Mouse (Mus musculus): ENCODE data around the gene Krt82.

Gene Krt82

DNA sequence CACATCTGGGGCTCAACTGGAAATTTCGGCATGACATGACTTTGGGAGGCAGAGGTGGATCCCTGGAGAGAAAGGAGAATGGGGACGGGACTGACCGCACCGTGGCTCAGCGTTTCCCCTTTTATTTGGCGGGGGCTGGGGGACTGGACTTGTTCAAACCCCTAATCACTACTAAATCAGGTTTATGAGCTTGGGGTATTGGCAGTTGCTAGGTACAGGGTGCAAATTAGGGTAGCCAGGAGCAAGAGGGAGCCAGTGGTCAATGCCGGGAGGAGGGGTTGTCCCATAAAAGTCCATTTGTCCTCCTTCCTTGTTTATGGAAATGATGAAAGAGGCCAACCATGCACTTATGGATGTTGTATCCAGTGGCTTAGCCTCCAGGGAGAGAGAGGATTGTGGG lies at the start of gene Krt82:
Gene Krt82 (minus strand): TSS at position 101 of the 400 bp plus-strand sequence.
- no peak for DNase-seq (ENCODE audit: low read depth, low spot score)

GRCm38 (mm10) chr15:101599123-101599522 lies 48.7 kb upstream of the Krt82 start:
- no peak for DNase-seq (ENCODE audit: low read depth, low spot score)

DNA sequence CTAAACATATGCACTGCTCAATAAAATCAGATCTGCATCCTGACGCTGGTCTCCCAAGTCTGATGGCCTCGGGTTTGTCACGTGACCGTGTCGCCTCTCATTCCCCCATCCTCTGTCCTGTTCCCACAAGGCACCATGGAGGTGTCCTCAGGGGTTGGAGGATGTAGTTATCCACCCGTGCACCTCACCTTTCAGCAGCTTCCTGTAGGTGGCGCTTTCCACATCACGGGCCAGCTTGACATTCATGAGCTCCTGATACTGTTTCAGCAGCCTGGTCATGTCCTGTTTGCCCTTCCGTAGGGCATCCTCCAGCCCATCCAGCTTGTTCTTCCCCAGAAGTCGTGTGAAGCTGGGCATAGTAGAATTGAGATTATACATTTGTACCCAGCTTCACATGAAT lies 37.7 kb upstream of the Krt82 start:
- DNase-seq (ENCODE audit: low read depth, low spot score) = peak; percentile 77

GRCm38 (mm10) chr15:101584456-101584855 lies 34.0 kb upstream of the Krt82 start:
- DNase-seq (ENCODE audit: low read depth, low spot score) = no peak

DNA sequence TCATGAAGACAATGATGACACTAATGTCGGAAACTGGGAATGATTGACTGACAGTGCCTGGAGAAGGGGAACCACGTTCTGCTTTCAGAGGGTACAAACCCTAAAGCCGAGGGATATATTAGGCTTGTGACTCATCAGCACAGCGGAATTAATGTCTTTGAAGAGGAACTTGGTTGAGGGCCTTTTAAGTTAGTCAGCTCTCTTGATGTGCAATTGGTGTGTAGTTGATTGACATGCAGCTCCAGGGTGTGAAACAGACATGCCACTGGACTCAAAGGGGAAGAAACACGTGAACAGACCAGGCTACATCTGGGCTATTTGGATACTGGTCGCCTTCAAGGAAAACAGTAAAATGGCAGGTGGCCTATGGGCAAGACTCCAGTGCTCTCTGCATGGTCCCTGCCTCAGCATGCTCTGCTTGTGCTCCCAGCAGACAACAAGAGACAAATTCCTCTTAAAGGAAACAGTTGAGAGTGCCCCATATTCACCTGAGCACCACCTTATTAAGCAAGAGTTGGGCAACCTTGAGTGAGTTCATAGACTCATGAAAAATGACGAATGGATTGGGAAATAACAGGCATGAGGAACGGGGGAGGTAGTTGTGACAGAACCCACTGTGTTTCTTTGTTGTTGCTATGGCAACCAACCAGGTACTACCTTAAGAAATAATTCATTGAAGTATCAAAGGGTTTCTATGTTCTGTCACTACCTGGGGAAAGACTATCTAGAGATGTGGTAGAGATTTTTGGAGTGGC lies 32.9 kb upstream of the Krt82 start:
- no peak for DNase-seq (ENCODE audit: low read depth, low spot score)

- DNase-seq (ENCODE audit: low read depth, low spot score) = no peak
Observed at GRCm38 (mm10) chr15:101581701-101582100, 31.2 kb upstream of the Krt82 start.

- DNase-seq (ENCODE audit: low read depth, low spot score) = no peak
Observed at GRCm38 (mm10) chr15:101575506-101575905, 25.0 kb upstream of the Krt82 start.

DNA sequence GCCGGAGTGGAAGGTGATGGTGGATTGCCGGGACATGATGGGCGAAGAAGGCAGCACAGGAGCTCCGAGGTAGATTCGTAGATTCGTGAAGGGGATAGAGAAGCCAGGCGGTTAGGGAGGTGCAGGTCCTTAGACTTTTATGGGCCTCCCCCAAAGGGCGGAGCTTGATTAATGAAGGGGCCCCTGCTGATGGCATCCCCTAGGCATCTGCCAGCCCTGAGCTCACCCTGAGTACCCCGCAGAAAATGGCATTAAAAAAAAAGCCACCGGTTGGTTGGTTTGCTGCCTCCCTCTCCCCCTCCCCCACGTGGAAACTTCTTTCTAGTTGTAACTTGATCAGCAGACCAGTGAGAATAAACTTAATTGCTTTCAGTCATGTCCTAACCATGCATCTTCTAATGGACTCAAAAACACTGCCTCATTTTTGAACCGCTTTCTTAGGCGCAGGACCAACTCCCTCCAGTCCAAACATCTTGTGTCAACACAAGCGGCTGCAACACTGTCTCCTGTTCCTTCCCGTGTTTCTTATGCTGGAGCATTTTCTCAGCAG lies 23.4 kb upstream of the Krt82 start, which contains the start of gene Krt75:
Gene Krt75 (minus strand): TSS at position 109 of the 550 bp plus-strand sequence.
- DNase-seq (ENCODE audit: low read depth, low spot score) = no peak

- DNase-seq (ENCODE audit: low read depth, low spot score) = peak; percentile 27
Observed at GRCm38 (mm10) chr15:101567780-101568179, 17.3 kb upstream of the Krt82 start.

DNA sequence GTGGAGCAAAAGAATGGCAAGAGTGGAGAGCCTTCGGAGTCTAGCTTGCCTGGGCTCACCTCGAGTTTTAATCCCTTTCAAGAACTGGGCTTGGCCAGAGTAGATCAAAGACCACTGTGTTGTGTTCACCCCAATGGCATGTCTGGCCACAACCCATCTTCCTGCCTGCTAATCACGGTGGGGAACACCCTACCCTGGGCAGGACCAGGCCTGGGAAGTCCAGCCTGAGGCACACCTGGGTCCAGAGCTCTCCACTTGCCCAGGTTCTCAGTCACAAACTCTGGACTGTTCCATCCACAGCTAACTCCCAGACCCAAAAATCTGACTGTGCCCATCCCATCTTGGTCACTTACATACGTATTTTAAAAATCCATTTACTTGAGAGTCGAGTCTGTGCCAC lies 12.4 kb upstream of the Krt82 start, which contains the start of gene Krt90:
Gene Krt90 (minus strand): TSS at position 101 of the 400 bp plus-strand sequence.
- no peak for DNase-seq (ENCODE audit: low read depth, low spot score)

- DNase-seq (ENCODE audit: low read depth, low spot score) = peak; percentile 53
Observed at GRCm38 (mm10) chr15:101558034-101558646, 7.7 kb upstream of the Krt82 start.

DNA sequence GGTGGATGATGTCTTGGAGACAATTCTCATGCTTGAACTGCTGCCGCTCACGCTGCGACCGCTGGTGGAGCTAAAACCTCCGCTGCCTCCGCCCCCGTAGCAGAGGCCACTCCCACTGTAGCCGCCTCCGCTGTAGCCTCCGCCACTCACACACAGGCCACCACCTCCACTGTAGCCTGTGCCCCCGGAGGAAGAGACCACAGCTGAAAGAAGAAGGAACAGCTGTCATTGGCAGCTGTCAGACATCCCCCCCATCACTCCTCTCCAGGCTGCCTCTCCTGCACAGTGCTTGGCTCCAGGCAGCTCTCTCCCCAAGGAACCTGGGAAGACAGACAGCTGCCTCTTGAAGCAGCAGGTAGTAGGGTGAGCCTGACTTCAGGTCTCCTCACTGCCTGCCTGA lies 2.7 kb upstream of the Krt82 start:
- DNase-seq (ENCODE audit: low read depth, low spot score) = peak; percentile 49

DNA sequence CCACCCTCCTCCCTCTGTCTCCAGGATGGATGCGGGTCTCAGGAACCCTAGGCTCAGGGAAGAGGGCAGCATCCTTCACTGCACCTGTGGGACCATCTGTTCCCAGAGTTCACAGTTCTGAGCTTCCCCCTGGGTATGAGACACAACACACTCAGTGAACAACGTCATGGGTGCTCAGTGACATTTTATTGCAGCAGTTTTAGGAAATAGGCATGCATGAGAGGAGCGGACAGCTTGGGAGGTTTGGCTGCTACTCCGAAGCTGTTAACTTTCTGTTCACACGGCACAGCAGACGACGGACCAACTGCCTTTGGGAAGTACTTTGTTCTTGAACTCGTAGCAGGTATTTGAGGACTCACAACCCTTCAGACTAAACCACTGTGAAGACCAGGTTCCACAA lies 1.7 kb upstream of the Krt82 start:
- DNase-seq (ENCODE audit: low read depth, low spot score) = no peak

- no peak for DNase-seq (ENCODE audit: low read depth, low spot score)
Observed at GRCm38 (mm10) chr15:101544478-101544877, 6.0 kb downstream of the Krt82 start.

GRCm38 (mm10) chr15:101542543-101542942 lies 7.9 kb downstream of the Krt82 start:
- peak; percentile 11 for DNase-seq (ENCODE audit: low read depth, low spot score)

- DNase-seq (ENCODE audit: low read depth, low spot score) = no peak
Observed at GRCm38 (mm10) chr15:101538580-101538900, 11.9 kb downstream of the Krt82 start.

DNA sequence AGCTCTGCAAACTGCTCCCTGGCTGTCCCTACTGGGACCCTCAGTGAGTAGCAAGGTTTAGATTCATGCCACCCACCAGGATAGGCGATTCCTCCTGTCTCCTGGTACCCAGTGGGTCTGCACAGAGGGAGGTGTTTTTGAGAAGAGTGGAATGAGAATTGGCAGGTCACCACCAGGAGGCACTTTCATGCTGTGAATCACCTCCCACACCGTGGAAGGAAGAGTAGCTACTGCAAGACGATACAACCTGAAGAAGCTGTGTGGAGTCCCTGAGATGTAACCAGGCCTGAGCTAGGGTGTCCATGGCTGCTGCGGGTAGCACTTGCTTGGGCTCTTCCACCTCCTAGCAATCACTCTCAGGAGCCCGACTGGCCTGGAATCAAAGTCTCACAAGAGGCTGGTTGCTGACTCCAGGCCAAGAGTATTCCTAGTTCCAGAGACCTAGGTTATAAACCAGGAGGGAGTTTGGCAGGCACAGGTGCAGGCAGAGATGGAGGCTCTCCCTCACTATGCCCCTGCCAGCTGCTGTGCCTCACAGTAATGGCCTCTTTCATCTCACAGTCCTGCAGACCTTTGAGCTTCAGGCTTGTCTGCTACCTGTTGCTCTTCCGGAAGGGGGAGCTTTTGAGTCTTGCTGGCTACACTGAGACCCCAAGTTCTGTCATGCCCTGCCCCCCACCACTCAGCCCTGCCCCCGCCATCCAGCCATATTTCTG lies 12.4 kb downstream of the Krt82 start:
- no peak for DNase-seq (ENCODE audit: low read depth, low spot score)

GRCm38 (mm10) chr15:101536054-101536850 lies 14.2 kb downstream of the Krt82 start:
- no peak for DNase-seq (ENCODE audit: low read depth, low spot score)

DNA sequence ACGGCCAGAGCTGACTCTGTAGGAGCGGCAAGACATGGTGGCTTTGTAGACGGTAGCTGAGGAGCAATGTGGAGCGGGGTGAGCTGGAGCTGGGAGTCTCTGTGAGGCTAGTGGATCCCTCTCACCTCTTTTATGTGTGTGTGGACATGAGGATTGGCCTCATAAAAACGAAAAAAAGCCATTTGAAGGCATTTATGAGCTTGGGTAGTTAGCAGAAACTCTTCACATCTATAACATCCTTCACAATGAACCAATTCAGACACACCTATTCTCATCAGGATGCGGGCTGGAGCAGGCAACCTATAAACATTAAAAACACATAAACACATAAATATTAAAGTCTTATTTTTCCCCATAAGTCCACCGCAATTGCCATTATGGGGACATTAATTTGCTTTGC lies 17.7 kb downstream of the Krt82 start, which contains the start of gene Krt84:
Gene Krt84 (minus strand): TSS at position 101 of the 400 bp plus-strand sequence.
- no peak for DNase-seq (ENCODE audit: low read depth, low spot score)

- DNase-seq (ENCODE audit: low read depth, low spot score) = no peak
Observed at GRCm38 (mm10) chr15:101522556-101523232, 27.8 kb downstream of the Krt82 start.

DNA sequence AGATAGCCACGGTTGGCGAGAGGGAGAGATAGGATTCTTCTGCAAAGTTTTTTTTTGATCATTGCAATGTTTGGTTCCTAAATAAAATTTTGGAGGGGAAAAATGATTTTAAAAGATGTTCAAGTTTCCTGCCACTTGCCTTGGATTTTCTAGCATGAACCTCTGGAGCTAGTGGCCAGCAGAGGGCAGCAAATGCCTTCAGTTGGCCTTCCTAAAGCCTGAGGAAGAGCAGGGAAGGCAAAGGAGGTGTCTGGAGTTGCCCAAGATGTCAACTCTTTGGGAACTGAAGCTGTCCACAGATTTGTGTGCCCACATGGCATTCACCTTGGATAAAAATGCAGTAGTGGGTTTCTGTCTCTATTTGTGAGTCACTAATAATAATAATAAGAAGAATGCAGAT lies 30.7 kb downstream of the Krt82 start:
- DNase-seq (ENCODE audit: low read depth, low spot score) = peak; percentile 58

All from R1 (cell line).